Comparison of ENCODE assay signal across 9 mouse cellular contexts in the genomic region with DNA sequence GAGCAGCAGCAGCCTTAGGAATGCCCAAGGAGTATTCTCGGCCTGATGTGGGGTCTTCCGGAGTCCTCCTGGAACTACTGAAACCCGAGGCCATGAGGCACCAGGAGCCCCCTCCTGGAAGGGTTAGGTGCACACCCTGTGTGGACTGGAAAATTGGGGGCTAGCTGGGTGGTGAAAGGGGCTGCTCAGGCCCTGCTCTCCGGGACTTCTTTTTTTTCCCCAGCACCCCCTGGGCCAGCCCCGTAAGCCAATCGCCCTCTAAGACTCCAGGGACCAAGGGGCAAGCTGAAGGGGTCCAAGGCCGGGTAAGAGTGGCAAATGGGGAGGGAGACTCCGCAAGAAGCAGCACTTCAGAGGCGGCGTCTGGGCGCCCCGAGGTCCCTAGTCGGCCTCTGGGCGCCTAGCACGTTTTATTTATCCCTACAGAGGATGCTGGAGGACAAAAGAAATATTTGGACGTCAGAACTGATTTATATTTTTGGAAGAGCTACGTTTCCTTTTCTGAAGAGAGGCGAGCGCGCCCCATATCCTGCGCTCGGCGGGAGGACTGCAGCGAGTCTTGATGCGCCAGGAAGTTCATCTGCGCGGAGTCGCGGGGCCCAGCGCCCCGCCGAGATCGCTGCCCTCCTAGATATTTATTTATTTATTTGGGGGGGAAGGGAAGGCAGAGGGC. TPM values are rescaled to one million over a fixed set of nuclear protein-coding genes. Genes with fewer than 3 reads are reported as not detected.
DNase-seq lines count a peak whose midpoint lies in the region; ATAC-seq and TF ChIP-seq lines count a peak whose summit lies in the region.
"Had no signal": no experiment of that assay in that cellular context is flagged by ENCODE, and none has a peak within 500 bp of the region (broad histone marks: within the 10 kb centered on the region; RNA-seq: fewer than 3 reads in every experiment).

No protein-coding gene starts in this region.

- no peak for ATAC-seq in liver, embryonic 11.5 days (replicated peaks; ENCODE audit: low FRiP score)
- ATAC-seq in liver, embryonic 12.5 days, result no peak
- no peak for ATAC-seq in embryonic facial prominence, embryonic 12.5 days (ENCODE audit: insufficient number of reproducible peaks, insufficient read depth, low FRiP score, low TSS enrichment)
- ATAC-seq in intestine, embryonic 15.5 days, result no peak
- ATAC-seq in neural tube, embryonic 14.5 days (ENCODE audit: low read depth), result 0 out of 2 replicates have a peak, but pooled peaks have one; percentile 7
- ATAC-seq in liver, postnatal 0 days, result no peak

- H3K4me3 ChIP-seq in liver, embryonic 11.5 days (ENCODE audit: low read depth, low read length), result 0 out of 2 replicates have a peak overlapping the region, but pooled peaks have one; percentile 7
- H3K4me3 ChIP-seq in liver, embryonic 12.5 days, result no peak overlapping the region
- H3K4me3 ChIP-seq in embryonic facial prominence, embryonic 12.5 days, result peak overlapping the region; percentile 18
- peak overlapping the region; percentile 18 for H3K4me3 ChIP-seq in intestine, embryonic 15.5 days (replicated peaks)
- no peak overlapping the region for H3K4me3 ChIP-seq in neural tube, embryonic 14.5 days (ENCODE audit: low read depth, low read length)
- no peak overlapping the region for H3K4me3 ChIP-seq in liver, postnatal 0 days (ENCODE audit: low read depth, low read length)

- DNase-seq in liver, embryonic 11.5 days (ENCODE audit: low spot score), result no peak
- no peak for DNase-seq in cerebellum, adult 11-12 months
- no peak for DNase-seq in liver, postnatal 0 days
- DNase-seq: kidney, postnatal 25 days had no signal

- H3K4me1 ChIP-seq in liver, embryonic 11.5 days (replicated peaks; ENCODE audit: control insufficient read depth, insufficient read depth, low read length), result no peaks in the 10 kb centered on the region; the same call in 1 of the 2 replicates
- peaks cover 2% of the 10 kb centered on the region; the same call in 1 of the 2 replicates for H3K4me1 ChIP-seq in liver, embryonic 12.5 days
- peaks cover 15% of the 10 kb centered on the region; the same call in 1 of the 2 replicates for H3K4me1 ChIP-seq in embryonic facial prominence, embryonic 12.5 days
- peaks cover 21% of the 10 kb centered on the region for H3K4me1 ChIP-seq in intestine, embryonic 15.5 days (replicated peaks)
- H3K4me1 ChIP-seq in neural tube, embryonic 14.5 days (ENCODE audit: control insufficient read depth, insufficient read depth, low read length), result no peaks in the 10 kb centered on the region
- peaks cover 3% of the 10 kb centered on the region for H3K4me1 ChIP-seq in liver, postnatal 0 days (ENCODE audit: insufficient read depth)

- H3K9ac ChIP-seq in liver, embryonic 11.5 days (ENCODE audit: low read depth, low read length), result no peak overlapping the region
- H3K9ac ChIP-seq in liver, embryonic 12.5 days, result no peak overlapping the region
- no peak overlapping the region for H3K9ac ChIP-seq in embryonic facial prominence, embryonic 12.5 days
- H3K9ac ChIP-seq in intestine, embryonic 15.5 days, result peak overlapping the region; percentile 33
- H3K9ac ChIP-seq in neural tube, embryonic 14.5 days (replicated peaks; ENCODE audit: low read depth, low read length), result no peak overlapping the region
- H3K9ac ChIP-seq in liver, postnatal 0 days (replicated peaks), result no peak overlapping the region

- no peak for TF ChIP-seq CTCF in liver, postnatal 0 days (IDR thresholded peaks at IDR 0.05; ENCODE audit: low read depth)

- WGBS in liver, embryonic 11.5 days, result 2% methylated on average over 33 of the region's 33 CpGs
- WGBS in liver, embryonic 12.5 days (ENCODE audit: insufficient replicate concordance), result 3% methylated on average over 33 of the region's 33 CpGs
- WGBS in embryonic facial prominence, embryonic 12.5 days, result 2% methylated on average over 33 of the region's 33 CpGs
- WGBS in intestine, embryonic 15.5 days, result 2% methylated on average over 33 of the region's 33 CpGs
- WGBS in neural tube, embryonic 14.5 days, result under 1% methylated on average over 33 of the region's 33 CpGs
- 1% methylated on average over 33 of the region's 33 CpGs for WGBS in liver, postnatal 0 days (ENCODE audit: insufficient replicate concordance)

- H3K27me3 ChIP-seq in liver, embryonic 11.5 days (replicated peaks; ENCODE audit: control insufficient read depth, insufficient read depth, low read length), result peaks cover 97% of the 10 kb centered on the region
- peaks cover 99% of the 10 kb centered on the region for H3K27me3 ChIP-seq in liver, embryonic 12.5 days (replicated peaks)
- peaks cover 87% of the 10 kb centered on the region for H3K27me3 ChIP-seq in embryonic facial prominence, embryonic 12.5 days
- peaks cover 59% of the 10 kb centered on the region for H3K27me3 ChIP-seq in intestine, embryonic 15.5 days (replicated peaks)
- peaks cover 85% of the 10 kb centered on the region for H3K27me3 ChIP-seq in neural tube, embryonic 14.5 days (ENCODE audit: control insufficient read depth, insufficient read depth, low read length)
- H3K27me3 ChIP-seq in liver, postnatal 0 days (ENCODE audit: insufficient read depth, low read length), result peaks cover 98% of the 10 kb centered on the region

- no peaks in the 10 kb centered on the region for H3K9me3 ChIP-seq in liver, embryonic 11.5 days (ENCODE audit: control insufficient read depth, low read length)
- H3K9me3 ChIP-seq in liver, embryonic 12.5 days (replicated peaks), result no peaks in the 10 kb centered on the region
- no peaks in the 10 kb centered on the region for H3K9me3 ChIP-seq in embryonic facial prominence, embryonic 12.5 days
- H3K9me3 ChIP-seq in intestine, embryonic 15.5 days, result no peaks in the 10 kb centered on the region
- no peaks in the 10 kb centered on the region for H3K9me3 ChIP-seq in neural tube, embryonic 14.5 days (ENCODE audit: control insufficient read depth, low read length)
- no peaks in the 10 kb centered on the region for H3K9me3 ChIP-seq in liver, postnatal 0 days (ENCODE audit: low read length)

- no peak overlapping the region for H3K27ac ChIP-seq in liver, embryonic 11.5 days (ENCODE audit: low read depth, low read length)
- H3K27ac ChIP-seq in liver, embryonic 12.5 days, result no peak overlapping the region
- H3K27ac ChIP-seq in embryonic facial prominence, embryonic 12.5 days, result no peak overlapping the region
- peak overlapping the region; percentile 42 for H3K27ac ChIP-seq in intestine, embryonic 15.5 days
- H3K27ac ChIP-seq in neural tube, embryonic 14.5 days (ENCODE audit: low read depth, low read length), result no peak overlapping the region
- H3K27ac ChIP-seq in liver, postnatal 0 days (ENCODE audit: low read depth), result no peak overlapping the region
- H3K27ac ChIP-seq: macrophage had no signal

- no peaks in the 10 kb centered on the region for H3K36me3 ChIP-seq in liver, embryonic 11.5 days (ENCODE audit: control insufficient read depth, insufficient read depth, low read length)
- H3K36me3 ChIP-seq in liver, embryonic 12.5 days, result no peaks in the 10 kb centered on the region
- H3K36me3 ChIP-seq in embryonic facial prominence, embryonic 12.5 days, result no peaks in the 10 kb centered on the region
- H3K36me3 ChIP-seq in intestine, embryonic 15.5 days, result no peaks in the 10 kb centered on the region
- no peaks in the 10 kb centered on the region for H3K36me3 ChIP-seq in neural tube, embryonic 14.5 days (ENCODE audit: control insufficient read depth, insufficient read depth, low read length)
- H3K36me3 ChIP-seq in liver, postnatal 0 days (replicated peaks; ENCODE audit: insufficient read depth, low read length), result no peaks in the 10 kb centered on the region

- no peak for TF ChIP-seq EP300 in liver, postnatal 0 days (IDR thresholded peaks at IDR 0.05; ENCODE audit: low read depth)

- H3K4me2 ChIP-seq in liver, embryonic 11.5 days, result peak overlapping the region; percentile 23; the same call in 1 of the 2 replicates
- H3K4me2 ChIP-seq in liver, embryonic 12.5 days, result no peak overlapping the region
- H3K4me2 ChIP-seq in embryonic facial prominence, embryonic 12.5 days (replicated peaks), result peak overlapping the region; percentile 54
- peak overlapping the region; percentile 77 for H3K4me2 ChIP-seq in intestine, embryonic 15.5 days (replicated peaks)
- H3K4me2 ChIP-seq in neural tube, embryonic 14.5 days (ENCODE audit: low read depth, low read length), result peak overlapping the region; percentile 19; the same call in 1 of the 2 replicates
- no peak overlapping the region for H3K4me2 ChIP-seq in liver, postnatal 0 days (ENCODE audit: low read depth, low read length)

RNA-seq across cellular contexts. Expression of a gene that starts 5.7 kb away (rescaled TPM):
- 0.70 and 1.2 TPM in 2 replicates for polyA plus RNA-seq in liver, embryonic 11.5 days (2014; fragmentation: Nextera tagmentation; extraction: Ambion mirVana)
- polyA plus RNA-seq in liver, embryonic 12.5 days (2016; fragmentation: Nextera tagmentation; extraction: Ambion mirVana), result 0.28 and 0.45 TPM in 2 replicates
- polyA plus RNA-seq in embryonic facial prominence, embryonic 12.5 days (2016; fragmentation: Nextera tagmentation; extraction: Ambion mirVana), result 21.4 and 25.8 TPM in 2 replicates
- 17.7 and 20.1 TPM in 2 replicates for polyA plus RNA-seq in intestine, embryonic 15.5 days (2015; fragmentation: Nextera tagmentation; extraction: Ambion mirVana)
- 3.4 and 4.5 TPM in 2 replicates for polyA plus RNA-seq in neural tube, embryonic 14.5 days (2014; fragmentation: Nextera tagmentation; extraction: Ambion mirVana)
- polyA plus RNA-seq in liver, postnatal 0 days (2015; fragmentation: Nextera tagmentation; extraction: Ambion mirVana), result not detected in 2 replicates
- polyA plus RNA-seq: macrophage had no signal

Comparison
In these comparisons a context has a peak if more than half of its experiments do, and no peak if none do; other contexts are left out.
1. H3K4me2 ChIP-seq: peak in liver, embryonic 11.5 days (single experiment), embryonic facial prominence, embryonic 12.5 days (single experiment), intestine, embryonic 15.5 days (single experiment) and neural tube, embryonic 14.5 days (single experiment); none in liver, embryonic 12.5 days (single experiment) and liver, postnatal 0 days (single experiment).
2. H3K4me3 ChIP-seq: peak in liver, embryonic 11.5 days (single experiment), embryonic facial prominence, embryonic 12.5 days (single experiment) and intestine, embryonic 15.5 days (single experiment); none in liver, embryonic 12.5 days (single experiment), neural tube, embryonic 14.5 days (single experiment) and liver, postnatal 0 days (single experiment).